Mouse (Mus musculus) megakaryocyte, embryonic 14.5 days (primary cell): ENCODE results near the gene Esp8.

Experiments used
- FLI1 ChIP-seq: IDR thresholded peaks from 2 replicates; pipeline ENCODE4 v1.6.1; 2012; ENCODE audit warnings: low read length, inconsistent platforms, mixed read lengths
- GATA1 ChIP-seq: IDR thresholded peaks from 3 replicates; pipeline ENCODE4 v1.6.1; 2012; ENCODE audit warnings: mixed read lengths, low read length, inconsistent platforms, borderline replicate concordance

GRCm38 (mm10) chr17:40561207-40561606 is 41.4 kb downstream of the Esp8 start, which contains the start of gene Esp6:
- TF ChIP-seq GATA1 (no peak), FLI1 (no peak)
